Mouse (Mus musculus) bone marrow macrophage, adult 2 months (primary cell): Measurements from ENCODE around the gene Ltn1.

ENCODE experiments used
- CTCF ChIP-seq: IDR thresholded peaks from 2 replicates; pipeline ENCODE4 v1.5.1; 2012; ENCODE audit warnings: low read depth, mild to moderate bottlenecking, low read length, moderate library complexity
- POLR2A ChIP-seq: IDR thresholded peaks from 2 replicates; pipeline ENCODE4 v1.6.1; 2012; ENCODE audit warnings: mild to moderate bottlenecking, low read depth, low read length, borderline replicate concordance

- no peak for TF ChIP-seq CTCF
- no peak for TF ChIP-seq POLR2A
Measured at GRCm38 (mm10) chr16:87353605-87354004, 78.8 kb downstream of the Ltn1 start.
